Mouse (Mus musculus): ENCODE measurements around the gene Eps15l1. TPM values are rescaled to one million over a fixed set of nuclear protein-coding genes. Genes with fewer than 3 reads are reported as not detected.

Eps15l1 gene
- polyA plus RNA-seq, 1 experiment, result 18.0 TPM

DNA sequence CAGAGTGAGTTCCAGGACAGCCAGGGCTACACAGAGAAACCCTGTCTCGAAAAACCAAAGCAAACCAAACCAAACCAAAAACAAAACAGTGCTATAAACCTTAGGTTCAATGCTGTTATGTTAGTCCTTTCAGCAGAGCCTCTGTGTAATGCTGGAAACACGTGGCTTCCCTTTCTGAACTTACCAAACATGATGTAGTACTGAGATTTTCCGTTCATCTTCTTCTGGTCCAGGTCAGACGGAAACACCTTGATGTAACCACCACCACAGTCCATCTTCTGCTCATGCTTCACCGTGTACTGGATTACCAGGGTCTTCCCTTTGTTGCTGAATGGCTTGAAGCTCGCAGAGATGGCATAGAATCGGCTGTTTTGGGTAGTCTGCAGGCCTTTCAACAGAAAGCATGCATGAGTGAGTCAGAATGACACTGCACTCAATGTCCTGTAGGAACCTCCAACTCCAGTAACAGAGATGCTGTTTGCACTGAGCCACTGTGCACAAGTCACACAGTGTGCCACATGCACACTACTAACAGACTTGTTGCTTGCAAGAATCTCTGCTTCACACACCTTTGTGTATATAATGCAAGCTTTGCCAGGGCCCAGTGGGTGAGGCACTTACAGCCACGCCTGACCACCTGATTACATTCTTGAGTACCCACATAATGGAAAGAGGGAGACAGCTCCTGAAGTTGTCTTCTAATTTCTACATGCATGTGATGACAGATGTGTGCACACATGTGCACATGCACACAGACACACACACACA, 17.2 kb upstream of the Eps15l1 start:
- Histone ChIP-seq H3K4me3 (ENCODE audit: insufficient read depth, low read depth, low read length) (no peak overlapping the region), H3K27ac (replicated peaks; ENCODE audit: low read depth, low read length) (no peak overlapping the region), H3K4me1 (ENCODE audit: control insufficient read depth, insufficient read depth, insufficient read length, low read length) (no peaks in the 10 kb centered on the region)

- H3K27ac ChIP-seq (replicated peaks; ENCODE audit: low read depth, low read length), result peak overlapping the region; percentile 55; the same call in 1 of the 2 replicates
- no peak overlapping the region for H3K4me3 ChIP-seq (ENCODE audit: insufficient read depth, low read depth, low read length)
Measured at GRCm38 (mm10) chr8:72434952-72435351, 13.7 kb upstream of the Eps15l1 start.

DNA sequence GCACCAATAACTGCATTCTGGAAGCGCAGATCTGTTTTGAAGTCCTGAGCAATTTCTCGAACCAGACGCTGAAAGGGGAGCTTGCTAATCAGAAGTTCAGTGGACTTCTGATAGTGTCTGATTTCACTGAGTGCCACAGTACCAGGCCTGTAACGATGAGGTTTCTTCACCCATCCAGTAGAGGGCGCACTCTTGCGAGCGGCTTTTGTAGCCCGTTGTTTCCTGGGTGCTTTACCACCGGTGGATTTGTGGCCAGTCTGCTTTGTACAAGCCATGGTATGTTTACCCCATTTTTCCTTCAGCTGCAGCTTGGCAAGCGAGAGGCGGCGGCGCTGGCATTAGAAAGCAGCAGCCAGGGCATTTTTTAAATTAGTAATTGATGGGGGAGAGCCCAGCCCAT, 8.4 kb upstream of the Eps15l1 start:
- no peaks in the 10 kb centered on the region for H3K4me1 ChIP-seq (ENCODE audit: control insufficient read depth, insufficient read depth, insufficient read length, low read length)
- no peak overlapping the region for H3K27ac ChIP-seq (replicated peaks; ENCODE audit: low read depth, low read length)
- no peak overlapping the region for H3K4me3 ChIP-seq (ENCODE audit: insufficient read depth, low read depth, low read length)

More at GRCm38 (mm10) chr8:72434952-72435351, 13.7 kb upstream of the Eps15l1 start:
- no peaks in the 10 kb centered on the region for H3K4me1 ChIP-seq (ENCODE audit: control insufficient read depth, insufficient read depth, insufficient read length, low read length)

- Histone ChIP-seq H3K4me1 (ENCODE audit: control insufficient read depth, insufficient read depth, insufficient read length, low read length) (peaks cover 12% of the 10 kb centered on the region), H3K4me3 (ENCODE audit: insufficient read depth, low read depth, low read length) (no peak overlapping the region), H3K27ac (replicated peaks; ENCODE audit: low read depth, low read length) (no peak overlapping the region)
Measured at GRCm38 (mm10) chr8:72422926-72423325, 1.7 kb upstream of the Eps15l1 start.

DNA sequence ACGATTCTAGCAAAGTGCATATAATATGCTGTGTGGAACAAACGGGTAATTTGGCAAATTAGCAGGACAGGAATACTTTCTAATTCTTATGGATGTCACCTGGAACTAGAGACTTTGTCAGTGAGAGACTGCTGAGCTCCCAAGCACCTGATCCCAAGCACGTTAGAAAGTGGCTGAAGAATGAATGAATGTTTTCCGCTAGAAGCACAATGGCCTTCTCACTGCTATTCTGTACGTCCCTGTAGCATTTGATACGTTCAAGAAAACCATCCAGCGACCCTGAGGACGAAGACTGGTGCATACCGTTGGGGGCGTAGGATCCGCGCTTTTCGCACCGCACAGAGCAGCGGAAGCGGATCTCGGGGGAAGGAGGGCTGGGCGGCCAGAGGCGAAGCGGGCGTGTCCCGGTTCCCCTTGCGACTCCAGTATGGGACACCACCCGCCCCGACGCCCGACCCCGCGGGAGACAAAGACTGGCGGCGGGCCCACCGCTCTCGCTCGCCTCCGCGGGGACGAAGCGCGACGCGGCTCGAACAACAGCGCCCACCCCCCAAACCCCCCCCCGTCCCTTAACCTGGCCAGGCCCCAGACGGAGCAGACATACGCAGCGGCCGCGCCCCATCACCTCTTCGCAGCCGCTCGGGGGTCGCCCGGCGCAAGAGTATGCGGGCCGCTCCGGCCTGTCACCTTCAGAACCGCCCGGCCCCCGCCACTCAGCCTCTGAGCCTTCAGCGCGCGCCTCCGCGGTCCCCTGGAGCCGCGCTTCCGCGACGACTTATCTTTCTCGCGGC, 494 bp downstream of the Eps15l1 start:
- H3K4me3 ChIP-seq (ENCODE audit: insufficient read depth, low read depth, low read length), result peak overlapping the region; percentile 78
- H3K27ac ChIP-seq (replicated peaks; ENCODE audit: low read depth, low read length), result peak overlapping the region; percentile 62
- H3K4me1 ChIP-seq (ENCODE audit: control insufficient read depth, insufficient read depth, insufficient read length, low read length), result peaks cover 30% of the 10 kb centered on the region

DNA sequence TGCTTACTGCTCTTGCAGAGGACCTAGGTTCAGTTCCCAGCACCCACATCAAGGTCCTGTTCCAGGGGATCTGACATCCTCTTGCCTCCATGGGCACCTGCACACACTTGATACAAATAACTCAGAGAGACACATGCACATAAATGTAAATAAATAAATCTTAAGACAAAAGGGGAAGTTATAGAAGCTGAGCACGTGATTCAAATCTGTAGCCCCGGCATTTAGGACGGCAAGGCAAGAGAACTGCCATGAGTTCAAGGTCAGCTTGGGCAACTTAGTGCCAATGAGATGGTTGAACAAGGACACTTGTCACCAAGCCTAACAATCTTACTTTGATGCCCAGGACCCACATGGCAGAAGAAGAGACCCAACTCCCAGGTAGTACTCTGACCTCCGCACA, 3.2 kb downstream of the Eps15l1 start:
- Histone ChIP-seq H3K4me3 (ENCODE audit: insufficient read depth, low read depth, low read length) (no peak overlapping the region), H3K4me1 (ENCODE audit: control insufficient read depth, insufficient read depth, insufficient read length, low read length) (peaks cover 30% of the 10 kb centered on the region), H3K27ac (replicated peaks; ENCODE audit: low read depth, low read length) (no peak overlapping the region)

GRCm38 (mm10) chr8:72415252-72415651, 6.0 kb downstream of the Eps15l1 start:
- H3K4me3 ChIP-seq (ENCODE audit: insufficient read depth, low read depth, low read length), result no peak overlapping the region
- H3K4me1 ChIP-seq (ENCODE audit: control insufficient read depth, insufficient read depth, insufficient read length, low read length), result peaks cover 39% of the 10 kb centered on the region
- no peak overlapping the region for H3K27ac ChIP-seq (replicated peaks; ENCODE audit: low read depth, low read length)

GRCm38 (mm10) chr8:72413839-72414238, 7.4 kb downstream of the Eps15l1 start:
- H3K27ac ChIP-seq (replicated peaks; ENCODE audit: low read depth, low read length), result no peak overlapping the region
- no peak overlapping the region for H3K4me3 ChIP-seq (ENCODE audit: insufficient read depth, low read depth, low read length)
- H3K4me1 ChIP-seq (ENCODE audit: control insufficient read depth, insufficient read depth, insufficient read length, low read length), result peaks cover 43% of the 10 kb centered on the region

GRCm38 (mm10) chr8:72409443-72409842, 11.8 kb downstream of the Eps15l1 start:
- Histone ChIP-seq H3K4me3 (ENCODE audit: insufficient read depth, low read depth, low read length) (no peak overlapping the region), H3K27ac (replicated peaks; ENCODE audit: low read depth, low read length) (0 out of 2 replicates have a peak overlapping the region, but pooled peaks have one; percentile 43)

DNA sequence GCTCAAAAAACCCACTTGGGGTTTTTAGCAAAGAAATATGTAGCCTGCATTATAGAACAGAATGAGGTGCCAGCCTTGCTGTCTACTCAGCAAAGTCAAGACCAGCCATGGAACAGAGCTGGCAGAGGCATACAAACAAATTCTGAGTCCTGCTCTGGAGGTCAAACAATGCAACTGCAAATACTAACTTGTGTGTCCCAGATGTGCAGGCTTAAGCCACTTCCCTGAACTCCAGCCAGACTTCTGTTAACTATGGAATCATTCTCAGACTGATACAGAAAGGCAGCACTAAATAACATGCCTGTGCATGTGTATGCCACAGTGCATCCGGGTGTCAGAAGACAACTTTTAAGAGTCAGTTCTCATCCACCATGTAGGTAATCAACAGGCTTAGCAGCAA, 13.4 kb downstream of the Eps15l1 start:
- H3K27ac ChIP-seq (replicated peaks; ENCODE audit: low read depth, low read length), result no peak overlapping the region
- peaks cover 27% of the 10 kb centered on the region for H3K4me1 ChIP-seq (ENCODE audit: control insufficient read depth, insufficient read depth, insufficient read length, low read length)
- no peak overlapping the region for H3K4me3 ChIP-seq (ENCODE audit: insufficient read depth, low read depth, low read length)

More at GRCm38 (mm10) chr8:72409443-72409842, 11.8 kb downstream of the Eps15l1 start:
- peaks cover 22% of the 10 kb centered on the region for H3K4me1 ChIP-seq (ENCODE audit: control insufficient read depth, insufficient read depth, insufficient read length, low read length)

GRCm38 (mm10) chr8:72402981-72403380, 18.3 kb downstream of the Eps15l1 start:
- no peak overlapping the region for H3K27ac ChIP-seq (replicated peaks; ENCODE audit: low read depth, low read length)
- H3K4me1 ChIP-seq (ENCODE audit: control insufficient read depth, insufficient read depth, insufficient read length, low read length), result peaks cover 19% of the 10 kb centered on the region
- no peak overlapping the region for H3K4me3 ChIP-seq (ENCODE audit: insufficient read depth, low read depth, low read length)

DNA sequence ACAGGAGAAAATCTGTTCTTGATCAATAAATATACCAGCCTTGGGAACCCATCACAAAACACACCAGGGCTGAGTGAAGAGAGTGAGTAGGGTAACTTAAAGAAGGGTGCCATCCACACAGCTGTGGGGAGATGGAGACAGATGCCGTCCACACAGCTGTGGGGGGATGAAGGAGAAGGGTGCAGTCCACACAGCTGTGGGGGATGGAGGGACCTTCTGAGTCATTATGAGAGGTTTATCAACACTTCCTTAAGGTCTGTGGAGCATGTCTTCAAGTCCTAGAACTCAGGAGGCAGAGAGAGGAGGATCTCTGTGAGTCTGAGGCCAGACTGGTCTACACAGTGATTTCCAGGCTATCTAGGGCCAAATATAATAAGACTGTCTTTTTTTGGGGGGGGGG, 19.9 kb downstream of the Eps15l1 start:
- H3K4me3 ChIP-seq (ENCODE audit: insufficient read depth, low read depth, low read length), result no peak overlapping the region
- no peak overlapping the region for H3K27ac ChIP-seq (replicated peaks; ENCODE audit: low read depth, low read length)
- H3K4me1 ChIP-seq (ENCODE audit: control insufficient read depth, insufficient read depth, insufficient read length, low read length), result peaks cover 19% of the 10 kb centered on the region

- H3K27ac ChIP-seq (replicated peaks; ENCODE audit: low read depth, low read length), result no peak overlapping the region
- no peaks in the 10 kb centered on the region for H3K4me1 ChIP-seq (ENCODE audit: control insufficient read depth, insufficient read depth, insufficient read length, low read length)
- no peak overlapping the region for H3K4me3 ChIP-seq (ENCODE audit: insufficient read depth, low read depth, low read length)
Measured at GRCm38 (mm10) chr8:72385737-72386136, 35.5 kb downstream of the Eps15l1 start.

DNA sequence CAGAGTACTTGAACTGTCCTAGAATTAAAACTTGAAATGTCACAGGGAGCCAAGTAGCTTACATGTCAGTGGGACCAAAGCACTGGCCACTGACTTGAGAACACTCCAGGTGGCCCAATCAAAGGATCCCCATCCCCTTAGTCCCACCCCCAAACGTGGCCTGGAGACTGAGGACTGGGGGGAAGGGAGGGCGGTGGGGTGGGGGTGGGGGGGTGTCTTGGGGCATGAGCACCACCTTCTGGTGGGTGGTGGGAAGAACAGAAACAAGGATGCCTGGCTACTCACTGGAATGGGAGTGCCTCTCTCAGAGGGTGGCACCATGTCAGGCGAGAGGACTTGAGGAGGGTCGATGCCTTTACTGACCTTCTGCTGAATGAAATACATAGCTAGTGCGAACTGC, 38.9 kb downstream of the Eps15l1 start:
- Histone ChIP-seq H3K4me3 (ENCODE audit: insufficient read depth, low read depth, low read length) (no peak overlapping the region), H3K4me1 (ENCODE audit: control insufficient read depth, insufficient read depth, insufficient read length, low read length) (no peaks in the 10 kb centered on the region), H3K27ac (replicated peaks; ENCODE audit: low read depth, low read length) (no peak overlapping the region)

DNA sequence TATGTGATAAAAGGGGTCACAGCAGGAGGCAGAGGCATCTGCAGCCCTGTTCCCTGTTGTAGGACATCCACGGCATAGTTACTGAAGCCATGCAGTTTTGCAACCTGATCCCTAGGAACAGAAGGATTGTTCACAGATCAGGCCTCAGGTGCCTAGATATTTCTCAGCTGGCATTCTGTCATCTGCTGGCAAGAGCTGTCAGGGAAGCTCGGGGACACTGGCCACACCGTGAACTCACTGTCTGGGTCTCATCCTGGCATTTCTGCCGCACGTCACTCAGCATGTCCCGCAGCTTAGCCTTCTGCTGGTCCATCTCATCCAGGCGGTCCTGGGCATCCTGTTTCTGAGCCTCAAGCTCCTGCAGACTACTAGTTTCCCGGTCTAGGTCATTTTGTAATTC, 40.6 kb downstream of the Eps15l1 start:
- no peaks in the 10 kb centered on the region for H3K4me1 ChIP-seq (ENCODE audit: control insufficient read depth, insufficient read depth, insufficient read length, low read length)
- no peak overlapping the region for H3K27ac ChIP-seq (replicated peaks; ENCODE audit: low read depth, low read length)
- no peak overlapping the region for H3K4me3 ChIP-seq (ENCODE audit: insufficient read depth, low read depth, low read length)

Data from brown adipose tissue, adult 24 weeks (tissue).